Mouse (Mus musculus) kidney, adult 2 months (tissue): ENCODE data around the gene Cd36. TPM values are rescaled to one million over a fixed set of nuclear protein-coding genes. Genes with fewer than 3 reads are reported as not detected.
A peak's percentile ranks its signal among the peaks of the same experiment; 100 is the strongest.

Experiments
- DNase-seq: peaks from one replicate; pipeline ENCODE4 v3.0.0; 2021
- H3K27ac ChIP-seq: fragments of 200-500 bp; 2 replicates; pipeline ENCODE4 v1.5.1; 2012; ENCODE audit warnings: low read depth, low read length, control low read depth, inconsistent platforms; ENCODE audit not compliant: insufficient read depth
- H3K27me3 ChIP-seq: fragments of 200-500 bp; replicated peaks from 2 replicates; pipeline ENCODE4 v1.6.1; 2012; ENCODE audit warnings: mild to moderate bottlenecking, moderate library complexity, low read length, inconsistent platforms; ENCODE audit not compliant: control insufficient read depth, insufficient read depth
- H3K36me3 ChIP-seq: fragments of 200-500 bp; 2 replicates; pipeline ENCODE4 v1.6.1; 2012; ENCODE audit warnings: mild to moderate bottlenecking, moderate library complexity, low read length, inconsistent platforms; ENCODE audit not compliant: control insufficient read depth, insufficient read depth
- H3K4me1 ChIP-seq: fragments of 200-500 bp; 2 replicates; pipeline ENCODE4 v1.6.1; 2011; ENCODE audit warnings: low read length; ENCODE audit not compliant: control insufficient read depth, insufficient read depth
- H3K4me3 ChIP-seq: fragments of 200-500 bp; 2 replicates; pipeline ENCODE4 v1.5.1; 2011; ENCODE audit warnings: mild to moderate bottlenecking, low read depth, low read length, control low read depth; ENCODE audit not compliant: insufficient read depth
- CTCF ChIP-seq: fragments of 200-500 bp; conservative IDR thresholded peaks from 2 replicates; pipeline ENCODE4 v1.5.1; 2011; ENCODE audit warnings: low read depth, mild to moderate bottlenecking, control low read depth, low read length, moderate library complexity, mixed read lengths; ENCODE audit not compliant: insufficient read depth, insufficient read length
- POLR2A ChIP-seq: fragments of 200-500 bp; IDR thresholded peaks from one replicate; pipeline ENCODE4 v1.6.1; 2011; ENCODE audit warnings: low read depth, low read length, control low read depth
- WGBS: fragments of 180-500 bp; shearing (Covaris S2); methylation state at CpG from one replicate; pipeline ENCODE4 v1.1.7; 2018; 5-methylcytosine and 5-hydroxymethylcytosine counted together
- polyA plus RNA-seq: library from polyadenylated mRNA; depleted of rRNA; stranded (reverse); fragments of >200 nt; gene quantifications from 2 replicates; pipeline ENCODE4 v1.2.3, GENCODE M21; 2012

Cd36 gene
- polyA plus RNA-seq, 1 experiment: 43.8 TPM

- TF ChIP-seq POLR2A: no peak
- DNase-seq: peak; percentile 86
- no peaks in the 10 kb centered on the region for H3K36me3 ChIP-seq
- H3K27ac ChIP-seq: no peak overlapping the region
- 38% methylated on average over 2 of the region's 2 CpGs for WGBS
- no peaks in the 10 kb centered on the region for H3K4me1 ChIP-seq
- no peak overlapping the region for H3K4me3 ChIP-seq
- H3K27me3 ChIP-seq: no peaks in the 10 kb centered on the region
Measured at GRCm38 (mm10) chr5:17863085-17863484, 25.5 kb downstream of the Cd36 start.

GRCm38 (mm10) chr5:17858399-17858798 lies 30.2 kb downstream of the Cd36 start:
- no peak for DNase-seq
- Histone ChIP-seq H3K4me3 (no peak overlapping the region), H3K27ac (no peak overlapping the region), H3K4me1 (no peaks in the 10 kb centered on the region), H3K36me3 (no peaks in the 10 kb centered on the region), H3K27me3 (no peaks in the 10 kb centered on the region)
- no peak for TF ChIP-seq CTCF
- TF ChIP-seq POLR2A: no peak
- 94% methylated on average over 3 of the region's 3 CpGs for whole genome bisulfite sequencing

GRCm38 (mm10) chr5:17857871-17858270 lies 30.7 kb downstream of the Cd36 start:
- Histone ChIP-seq H3K4me3 (no peak overlapping the region), H3K27me3 (no peaks in the 10 kb centered on the region), H3K4me1 (no peaks in the 10 kb centered on the region), H3K36me3 (no peaks in the 10 kb centered on the region), H3K27ac (no peak overlapping the region)
- WGBS: 86% methylated on average over 3 of the region's 3 CpGs
- no peak for DNase-seq
- TF ChIP-seq CTCF (no peak), POLR2A (no peak)

GRCm38 (mm10) chr5:17857262-17857661 lies 31.3 kb downstream of the Cd36 start:
- Histone ChIP-seq H3K4me3 (no peak overlapping the region), H3K36me3 (no peaks in the 10 kb centered on the region), H3K4me1 (no peaks in the 10 kb centered on the region), H3K27me3 (no peaks in the 10 kb centered on the region), H3K27ac (no peak overlapping the region)
- TF ChIP-seq CTCF: no peak
- TF ChIP-seq POLR2A: no peak
- WGBS: 84% methylated on average over 4 of the region's 4 CpGs
- DNase-seq: no peak

GRCm38 (mm10) chr5:17854127-17854923 lies 34.3 kb downstream of the Cd36 start:
- Histone ChIP-seq H3K36me3 (no peaks in the 10 kb centered on the region), H3K27ac (no peak overlapping the region), H3K27me3 (no peaks in the 10 kb centered on the region), H3K4me1 (no peaks in the 10 kb centered on the region), H3K4me3 (no peak overlapping the region)
- WGBS: 77% methylated on average over 3 of the region's 3 CpGs
- DNase-seq: no peak
- TF ChIP-seq POLR2A: no peak
- TF ChIP-seq CTCF: no peak

- H3K4me3 ChIP-seq: no peak overlapping the region
- H3K27ac ChIP-seq: no peak overlapping the region
- no peaks in the 10 kb centered on the region for H3K27me3 ChIP-seq
- no peaks in the 10 kb centered on the region for H3K36me3 ChIP-seq
- WGBS: 86% methylated on average over 2 of the region's 2 CpGs
- DNase-seq: no peak
- no peak for TF ChIP-seq POLR2A
- TF ChIP-seq CTCF: peak; percentile 38
- H3K4me1 ChIP-seq: no peaks in the 10 kb centered on the region
Measured at GRCm38 (mm10) chr5:17850582-17850981, 38.0 kb downstream of the Cd36 start.

GRCm38 (mm10) chr5:17849582-17849981 lies 39.0 kb downstream of the Cd36 start:
- peak; percentile 76 for DNase-seq
- H3K27me3 ChIP-seq: no peaks in the 10 kb centered on the region
- H3K27ac ChIP-seq: no peak overlapping the region; the same call in 1 of the 2 replicates
- H3K4me3 ChIP-seq: no peak overlapping the region
- no peak for TF ChIP-seq CTCF
- no peak for TF ChIP-seq POLR2A
- H3K4me1 ChIP-seq: no peaks in the 10 kb centered on the region
- no peaks in the 10 kb centered on the region for H3K36me3 ChIP-seq
- 65% methylated on average over 1 of the region's 1 CpGs for WGBS
